Mouse (Mus musculus) lung, postnatal 25 days (tissue): Measurements from ENCODE around the gene Dcaf8.

Source experiments
- DNase-seq: peaks from one replicate; pipeline ENCODE4 v3.0.0; 2022; ENCODE audit warnings: low spot score

The Dcaf8 gene

GRCm38 (mm10) chr1:172194435-172194834 is 46.6 kb downstream of the Dcaf8 start:
- DNase-seq = no peak

GRCm38 (mm10) chr1:172197146-172197545 is 49.3 kb downstream of the Dcaf8 start:
- DNase-seq = no peak

- DNase-seq = no peak
Observed at GRCm38 (mm10) chr1:172197851-172198250, 50.0 kb downstream of the Dcaf8 start.

- DNase-seq = no peak
Observed at GRCm38 (mm10) chr1:172198316-172198715, 50.4 kb downstream of the Dcaf8 start.

GRCm38 (mm10) chr1:172198996-172199395 is 51.1 kb downstream of the Dcaf8 start:
- DNase-seq = no peak

GRCm38 (mm10) chr1:172200161-172200560 is 52.3 kb downstream of the Dcaf8 start:
- no peak for DNase-seq

- no peak for DNase-seq
Observed at GRCm38 (mm10) chr1:172200871-172201447, 53.1 kb downstream of the Dcaf8 start.

GRCm38 (mm10) chr1:172201967-172202880 is 54.3 kb downstream of the Dcaf8 start:
- DNase-seq = no peak

GRCm38 (mm10) chr1:172202894-172203522 is 55.1 kb downstream of the Dcaf8 start:
- DNase-seq = no peak

GRCm38 (mm10) chr1:172203566-172203965 is 55.7 kb downstream of the Dcaf8 start:
- no peak for DNase-seq

GRCm38 (mm10) chr1:172204033-172204813 is 56.3 kb downstream of the Dcaf8 start:
- no peak for DNase-seq

GRCm38 (mm10) chr1:172204814-172205740 is 57.2 kb downstream of the Dcaf8 start:
- no peak for DNase-seq

GRCm38 (mm10) chr1:172205741-172206087 is 57.8 kb downstream of the Dcaf8 start:
- DNase-seq = no peak

- peak; percentile 88 for DNase-seq
Observed at GRCm38 (mm10) chr1:172206141-172206917, 58.4 kb downstream of the Dcaf8 start, which contains the start of gene Pea15a. Gene Pea15a (minus strand): TSS chr1:172206804.

GRCm38 (mm10) chr1:172207111-172207584 is 59.3 kb downstream of the Dcaf8 start:
- DNase-seq = no peak

- DNase-seq = no peak
Observed at GRCm38 (mm10) chr1:172212776-172213175, 64.9 kb downstream of the Dcaf8 start.

- DNase-seq = no peak
Observed at GRCm38 (mm10) chr1:172213771-172214170, 65.9 kb downstream of the Dcaf8 start.

- DNase-seq = peak; percentile 35
Observed at GRCm38 (mm10) chr1:172214748-172215147, 66.9 kb downstream of the Dcaf8 start.

- DNase-seq = peak; percentile 95
Observed at GRCm38 (mm10) chr1:172217148-172217547, 69.3 kb downstream of the Dcaf8 start.
